Comparison of ENCODE assay signal across 24 mouse cellular contexts in the genomic region with DNA sequence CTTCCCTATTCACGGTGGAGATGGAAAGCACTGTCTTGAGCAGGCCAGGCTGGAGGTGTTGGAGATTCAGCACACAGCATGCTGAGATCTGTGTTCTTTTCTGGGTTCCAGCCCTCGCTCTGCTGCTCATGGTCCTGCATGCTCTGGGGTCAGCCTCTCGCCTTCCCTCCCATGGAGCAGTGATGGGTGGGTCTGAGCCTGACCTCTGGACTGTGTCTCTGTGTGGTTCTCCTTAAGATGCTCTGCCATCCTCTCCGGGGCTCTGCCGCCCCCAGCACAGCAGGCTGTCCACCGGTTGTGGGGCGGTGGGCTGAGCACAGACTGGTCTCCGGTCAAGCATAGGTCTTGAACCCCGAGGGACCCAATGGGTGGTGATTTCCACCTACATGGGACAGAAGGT.
"Had no signal": no experiment of that assay in that cellular context is flagged by ENCODE, and none has a peak within 500 bp of the region (broad histone marks: within the 10 kb centered on the region; RNA-seq: fewer than 3 reads in every experiment).

No protein-coding gene starts in this region.

- H3K27ac ChIP-seq: heart, embryonic 15.5 days; hindbrain, embryonic 13.5 days; hindbrain, embryonic 15.5 days; hindbrain, postnatal 0 days; kidney, embryonic 15.5 days; kidney, postnatal 0 days; limb, embryonic 13.5 days; limb, embryonic 15.5 days; liver, embryonic 12.5 days; liver, embryonic 14.5 days had no signal

- ATAC-seq: hindbrain, postnatal 0 days; intestine, embryonic 16.5 days; liver, embryonic 12.5 days had no signal

- H3K9ac ChIP-seq: heart, embryonic 12.5 days; heart, embryonic 15.5 days; hindbrain, embryonic 13.5 days; hindbrain, embryonic 15.5 days; kidney, embryonic 15.5 days; limb, embryonic 13.5 days; limb, embryonic 15.5 days; liver, embryonic 12.5 days; liver, embryonic 14.5 days had no signal

- H3K36me3 ChIP-seq: heart, embryonic 12.5 days; heart, embryonic 15.5 days; hindbrain, embryonic 13.5 days; hindbrain, embryonic 15.5 days; kidney, embryonic 15.5 days; limb, embryonic 13.5 days; limb, embryonic 15.5 days; liver, embryonic 12.5 days had no signal

- H3K4me1 ChIP-seq: heart, embryonic 12.5 days; heart, embryonic 15.5 days; hindbrain, embryonic 13.5 days; hindbrain, embryonic 15.5 days; kidney, embryonic 15.5 days; limb, embryonic 13.5 days; limb, embryonic 15.5 days; liver, embryonic 12.5 days had no signal

- H3K4me3 ChIP-seq: heart, embryonic 12.5 days; heart, embryonic 15.5 days; hindbrain, embryonic 13.5 days; hindbrain, embryonic 15.5 days; kidney, embryonic 15.5 days; limb, embryonic 13.5 days; limb, embryonic 15.5 days; liver, embryonic 12.5 days had no signal

- H3K9me3 ChIP-seq: heart, embryonic 15.5 days; hindbrain, embryonic 13.5 days; hindbrain, embryonic 15.5 days; kidney, embryonic 15.5 days; limb, embryonic 13.5 days; limb, embryonic 15.5 days had no signal

- DNase-seq: gastrocnemius, postnatal 25 days; heart, adult 18-20 months; heart, postnatal 14 days; heart, postnatal 36 days; kidney, adult 11 months; kidney, adult 2 months; kidney, adult 9 months; kidney, postnatal 14 days; kidney, postnatal 36 days; layer of hippocampus, adult 9-11 months; layer of hippocampus, postnatal 36 days; left cerebral cortex, postnatal 4 days had no signal

- H3K4me2 ChIP-seq: heart, embryonic 12.5 days; heart, embryonic 15.5 days; hindbrain, embryonic 13.5 days; hindbrain, embryonic 15.5 days; kidney, embryonic 15.5 days; limb, embryonic 13.5 days; limb, embryonic 15.5 days; liver, embryonic 12.5 days had no signal

- H3K27me3 ChIP-seq: heart, embryonic 12.5 days; hindbrain, embryonic 13.5 days; hindbrain, embryonic 15.5 days; kidney, embryonic 15.5 days; limb, embryonic 15.5 days; liver, embryonic 12.5 days had no signal
